Mouse (Mus musculus) intestine, postnatal 0 days (tissue): ENCODE results near the gene Itgal. TPM values are rescaled to one million over a fixed set of nuclear protein-coding genes. Genes with fewer than 3 reads are reported as not detected.

Experiments used
- ATAC-seq: fragments of 200-750 bp; cut with Nextera tagmentation; 2 replicates; pipeline ENCODE4 v1.8.0; 2017; ENCODE audit warnings: mild to moderate bottlenecking, moderate TSS enrichment, moderate library complexity
- H3K27ac ChIP-seq: fragments of 300-500 bp; sonication (generic); 2 replicates; pipeline ENCODE4 v1.5.1; 2014; ENCODE audit warnings: mild to moderate bottlenecking, low read depth, low read length, moderate library complexity
- H3K27me3 ChIP-seq: fragments of 300-500 bp; sonication (generic); replicated peaks from 2 replicates; pipeline ENCODE4 v1.6.1; 2014; ENCODE audit warnings: low read length, mixed read lengths; ENCODE audit not compliant: control insufficient read depth, insufficient read depth
- H3K36me3 ChIP-seq: fragments of 300-500 bp; sonication (generic); 2 replicates; pipeline ENCODE4 v1.6.1; 2014; ENCODE audit warnings: mild to moderate bottlenecking, moderate library complexity; ENCODE audit not compliant: control insufficient read depth, insufficient read depth
- H3K4me1 ChIP-seq: fragments of 300-500 bp; sonication (generic); replicated peaks from 2 replicates; pipeline ENCODE4 v1.6.1; 2014; ENCODE audit warnings: antibody characterized with exemption, low read length, mixed read lengths; ENCODE audit not compliant: control insufficient read depth, insufficient read depth
- H3K4me2 ChIP-seq: fragments of 300-500 bp; sonication (generic); replicated peaks from 2 replicates; pipeline ENCODE4 v1.6.1; 2014; ENCODE audit warnings: low read depth, mild to moderate bottlenecking, moderate library complexity
- H3K4me3 ChIP-seq: fragments of 300-500 bp; sonication (generic); 2 replicates; pipeline ENCODE4 v1.5.1; 2014; ENCODE audit warnings: low read depth, low read length
- H3K9ac ChIP-seq: fragments of 300-500 bp; sonication (generic); 2 replicates; pipeline ENCODE4 v1.6.1; 2014; ENCODE audit warnings: mild to moderate bottlenecking, low read depth, low read length
- H3K9me3 ChIP-seq: fragments of 300-500 bp; sonication (generic); 2 replicates; pipeline ENCODE4 v1.6.1; 2016; ENCODE audit warnings: mixed run types; ENCODE audit not compliant: control insufficient read depth
- CTCF ChIP-seq: sonication (generic); IDR thresholded peaks from 2 replicates; pipeline ENCODE4 v1.5.1; 2016; ENCODE audit warnings: low read depth, mild to moderate bottlenecking, control low read depth, antibody characterized with exemption, moderate library complexity
- WGBS: fragments of 180-500 bp; shearing (Covaris S2); extraction: QIAGEN DNeasy Blood & Tissue Kit; methylation state at CpG from one replicate; pipeline ENCODE4 v1.1.7; 2014; 5-methylcytosine and 5-hydroxymethylcytosine counted together
- polyA plus RNA-seq: library from polyadenylated mRNA; unstranded; fragments of >200 nt; fragmentation: Nextera tagmentation; extraction: Ambion mirVana; gene quantifications from 2 replicates; pipeline ENCODE4 v1.2.1, GENCODE M21; 2015

Gene Itgal
- polyA plus RNA-seq, 1 experiment from 2014 or later, result 0.87 TPM

GRCm38 (mm10) chr7:127285154-127285553, 10.9 kb upstream of the Itgal start:
- WGBS, result 67% methylated on average over 9 of the region's 10 CpGs
- TF ChIP-seq CTCF, result no peak
- ATAC-seq, result no peak

GRCm38 (mm10) chr7:127287940-127288339, 8.1 kb upstream of the Itgal start:
- Histone ChIP-seq H3K36me3 (no peaks in the 10 kb centered on the region), H3K27ac (0 out of 2 replicates have a peak overlapping the region, but pooled peaks have one; percentile 28), H3K4me1 (no peaks in the 10 kb centered on the region), H3K27me3 (no peaks in the 10 kb centered on the region), H3K9me3 (no peaks in the 10 kb centered on the region), H3K4me3 (no peak overlapping the region), H3K9ac (no peak overlapping the region), H3K4me2 (no peak overlapping the region)
- ATAC-seq, result peak; percentile 55
- WGBS, result 92% methylated on average over 1 of the region's 1 CpGs
- no peak for TF ChIP-seq CTCF

More at GRCm38 (mm10) chr7:127285154-127285553, 10.9 kb upstream of the Itgal start:
- H3K4me1 ChIP-seq, result no peaks in the 10 kb centered on the region
- H3K27me3 ChIP-seq, result no peaks in the 10 kb centered on the region
- H3K9me3 ChIP-seq, result no peaks in the 10 kb centered on the region
- no peak overlapping the region for H3K27ac ChIP-seq
- no peaks in the 10 kb centered on the region for H3K36me3 ChIP-seq
- no peak overlapping the region for H3K4me3 ChIP-seq
- H3K9ac ChIP-seq, result no peak overlapping the region
- no peak overlapping the region for H3K4me2 ChIP-seq

GRCm38 (mm10) chr7:127289306-127289705, 6.8 kb upstream of the Itgal start:
- H3K27ac ChIP-seq, result no peak overlapping the region
- no peaks in the 10 kb centered on the region for H3K9me3 ChIP-seq
- H3K36me3 ChIP-seq, result no peaks in the 10 kb centered on the region
- no peak overlapping the region for H3K4me3 ChIP-seq
- no peak overlapping the region for H3K4me2 ChIP-seq
- no peak overlapping the region for H3K9ac ChIP-seq
- WGBS, result 75% methylated on average over 2 of the region's 2 CpGs
- H3K4me1 ChIP-seq, result no peaks in the 10 kb centered on the region
- no peak for TF ChIP-seq CTCF
- ATAC-seq, result no peak
- H3K27me3 ChIP-seq, result no peaks in the 10 kb centered on the region

- Histone ChIP-seq H3K36me3 (no peaks in the 10 kb centered on the region), H3K4me2 (no peak overlapping the region), H3K9ac (no peak overlapping the region), H3K4me1 (no peaks in the 10 kb centered on the region), H3K9me3 (no peaks in the 10 kb centered on the region), H3K27me3 (no peaks in the 10 kb centered on the region), H3K27ac (no peak overlapping the region), H3K4me3 (no peak overlapping the region)
- TF ChIP-seq CTCF, result no peak
- no peak for ATAC-seq
- WGBS, result 70% methylated on average over 8 of the region's 8 CpGs
These were observed 5.9 kb upstream of the Itgal start for GRCm38 (mm10) chr7:127290142-127290541.

GRCm38 (mm10) chr7:127296786-127297555, 911 bp downstream of the Itgal start:
- no peak for ATAC-seq

GRCm38 (mm10) chr7:127297586-127298193, 1.6 kb downstream of the Itgal start:
- H3K36me3 ChIP-seq, result no peaks in the 10 kb centered on the region
- no peak overlapping the region for H3K27ac ChIP-seq
- no peaks in the 10 kb centered on the region for H3K4me1 ChIP-seq
- H3K4me3 ChIP-seq, result no peak overlapping the region
- WGBS, result 92% methylated on average over 5 of the region's 5 CpGs
- H3K9me3 ChIP-seq, result no peaks in the 10 kb centered on the region
- H3K27me3 ChIP-seq, result no peaks in the 10 kb centered on the region
- no peak for ATAC-seq
- no peak overlapping the region for H3K4me2 ChIP-seq
- no peak overlapping the region for H3K9ac ChIP-seq
- no peak for TF ChIP-seq CTCF

More at GRCm38 (mm10) chr7:127296786-127297555, 911 bp downstream of the Itgal start:
- Histone ChIP-seq H3K9ac (no peak overlapping the region), H3K4me2 (no peak overlapping the region), H3K27me3 (no peaks in the 10 kb centered on the region), H3K4me3 (no peak overlapping the region), H3K9me3 (no peaks in the 10 kb centered on the region), H3K36me3 (no peaks in the 10 kb centered on the region), H3K27ac (no peak overlapping the region), H3K4me1 (no peaks in the 10 kb centered on the region)
- WGBS, result 85% methylated on average over 5 of the region's 5 CpGs
- no peak for TF ChIP-seq CTCF
